Mouse (Mus musculus) hindbrain, postnatal 0 days (tissue): Measurements from ENCODE around the gene Wdcp. TPM values are rescaled to one million over a fixed set of nuclear protein-coding genes. Genes with fewer than 3 reads are reported as not detected.

ENCODE experiments used
- ATAC-seq: fragments of 200-750 bp; cut with Nextera tagmentation; 2 replicates; pipeline ENCODE4 v1.8.0; 2017; ENCODE audit warnings: mild to moderate bottlenecking, moderate TSS enrichment, moderate library complexity
- DNase-seq: peaks from one replicate; pipeline ENCODE4 v3.0.0-alpha.2; 2015; ENCODE audit warnings: low spot score
- H3K27ac ChIP-seq: fragments of 300-500 bp; sonication (generic); 2 replicates; pipeline ENCODE4 v1.5.1; 2014; ENCODE audit warnings: mild to moderate bottlenecking
- H3K27me3 ChIP-seq: fragments of 300-500 bp; sonication (generic); 2 replicates; pipeline ENCODE4 v1.6.1; 2014; ENCODE audit warnings: low read length, mixed read lengths; ENCODE audit not compliant: insufficient read depth
- H3K36me3 ChIP-seq: fragments of 300-500 bp; sonication (generic); 2 replicates; pipeline ENCODE4 v1.6.1; 2014; ENCODE audit warnings: low read length, mixed read lengths; ENCODE audit not compliant: insufficient read depth
- H3K4me1 ChIP-seq: fragments of 300-500 bp; sonication (generic); 2 replicates; pipeline ENCODE4 v1.6.1; 2014; ENCODE audit warnings: antibody characterized with exemption, low read length, mixed read lengths; ENCODE audit not compliant: insufficient read depth
- H3K4me2 ChIP-seq: fragments of 300-500 bp; sonication (generic); 2 replicates; pipeline ENCODE4 v1.6.1; 2014; ENCODE audit warnings: low read depth, mild to moderate bottlenecking, low read length, moderate library complexity, mixed read lengths
- H3K4me3 ChIP-seq: fragments of 300-500 bp; sonication (generic); 2 replicates; pipeline ENCODE4 v1.5.1; 2014; ENCODE audit warnings: low read length
- H3K9ac ChIP-seq: fragments of 300-500 bp; sonication (generic); replicated peaks from 2 replicates; pipeline ENCODE4 v1.6.1; 2014; ENCODE audit warnings: mild to moderate bottlenecking, low read length, moderate library complexity, mixed read lengths
- H3K9me3 ChIP-seq: fragments of 300-500 bp; sonication (generic); 2 replicates; pipeline ENCODE4 v1.6.1; 2016; ENCODE audit warnings: low read length, mixed read lengths
- CTCF ChIP-seq: IDR thresholded peaks from 2 replicates; pipeline ENCODE4 v1.5.1; 2016; ENCODE audit warnings: antibody characterized with exemption, control low read depth, low read depth
- WGBS: fragments of 180-500 bp; shearing (Covaris S2); extraction: QIAGEN DNeasy Blood & Tissue Kit; methylation state at CpG from one replicate; pipeline ENCODE4 v1.1.7; 2014; 5-methylcytosine and 5-hydroxymethylcytosine counted together
- polyA plus RNA-seq: library from polyadenylated mRNA; unstranded; fragments of >200 nt; fragmentation: Nextera tagmentation; extraction: Ambion mirVana; gene quantifications from 2 replicates; pipeline ENCODE4 v1.2.1, GENCODE M21; 2015
- total RNA-seq: library from RNA; depleted of rRNA; stranded (reverse); fragments of >200 nt; gene quantifications from 2 replicates; pipeline ENCODE4 v1.2.3, GENCODE M21; 2014

Wdcp gene
- total and polyA plus RNA-seq, 2 experiments from 2014 or later, result 9.9 to 14.5 TPM

- H3K9me3 ChIP-seq, result 0 out of 2 replicates have a peak, but pooled peaks cover 3% of the 10 kb centered on the region
- H3K4me3 ChIP-seq, result no peak overlapping the region
- H3K4me2 ChIP-seq, result no peak overlapping the region
- H3K36me3 ChIP-seq, result no peaks in the 10 kb centered on the region
- H3K9ac ChIP-seq, result no peak overlapping the region
- H3K4me1 ChIP-seq, result no peaks in the 10 kb centered on the region
- ATAC-seq (no peak), DNase-seq (no peak)
- 92% methylated on average over 4 of the region's 4 CpGs for WGBS
- peak; percentile 39 for TF ChIP-seq CTCF
- no peaks in the 10 kb centered on the region for H3K27me3 ChIP-seq
- H3K27ac ChIP-seq, result no peak overlapping the region
Measured at GRCm38 (mm10) chr12:4862672-4863071, 19.6 kb downstream of the Wdcp start.

- Histone ChIP-seq H3K9ac (no peak overlapping the region), H3K4me2 (no peak overlapping the region), H3K27me3 (no peaks in the 10 kb centered on the region), H3K27ac (no peak overlapping the region), H3K9me3 (0 out of 2 replicates have a peak, but pooled peaks cover 3% of the 10 kb centered on the region), H3K4me1 (no peaks in the 10 kb centered on the region), H3K36me3 (no peaks in the 10 kb centered on the region), H3K4me3 (no peak overlapping the region)
- no peak for TF ChIP-seq CTCF
- 67% methylated on average over 4 of the region's 4 CpGs for WGBS
- ATAC-seq, result no peak
- DNase-seq, result peak; percentile 37
Measured at GRCm38 (mm10) chr12:4863654-4864337, 20.7 kb downstream of the Wdcp start.

- Histone ChIP-seq H3K4me1 (no peaks in the 10 kb centered on the region), H3K4me3 (no peak overlapping the region), H3K27me3 (no peaks in the 10 kb centered on the region), H3K27ac (no peak overlapping the region), H3K9ac (no peak overlapping the region), H3K36me3 (no peaks in the 10 kb centered on the region), H3K4me2 (no peak overlapping the region), H3K9me3 (0 out of 2 replicates have a peak, but pooled peaks cover 3% of the 10 kb centered on the region)
- WGBS, result 73% methylated on average over 4 of the region's 4 CpGs
- TF ChIP-seq CTCF, result no peak
- ATAC-seq, result no peak
- no peak for DNase-seq
Measured at GRCm38 (mm10) chr12:4864338-4864690, 21.2 kb downstream of the Wdcp start.

DNA sequence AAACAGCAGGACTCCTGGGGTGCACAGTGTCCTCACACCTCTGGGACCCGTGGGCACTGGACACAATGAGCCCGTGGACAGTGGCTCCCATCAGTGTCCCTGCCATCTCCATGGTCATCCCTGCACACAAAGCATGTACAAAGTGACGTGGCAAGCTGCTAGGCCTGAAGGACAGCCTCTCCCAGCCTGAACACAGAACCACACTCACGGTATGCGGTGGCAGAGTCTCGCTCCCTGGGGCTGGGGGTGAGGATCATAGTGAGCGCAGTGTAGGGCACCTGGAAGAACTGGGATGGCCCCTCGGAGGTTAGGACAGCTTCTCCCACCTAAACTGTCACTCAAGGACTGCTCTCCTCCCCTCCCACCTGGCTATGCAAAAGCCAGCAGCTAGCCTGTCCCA lies 25.8 kb downstream of the Wdcp start:
- WGBS, result 82% methylated on average over 8 of the region's 8 CpGs
- no peak for DNase-seq

DNA sequence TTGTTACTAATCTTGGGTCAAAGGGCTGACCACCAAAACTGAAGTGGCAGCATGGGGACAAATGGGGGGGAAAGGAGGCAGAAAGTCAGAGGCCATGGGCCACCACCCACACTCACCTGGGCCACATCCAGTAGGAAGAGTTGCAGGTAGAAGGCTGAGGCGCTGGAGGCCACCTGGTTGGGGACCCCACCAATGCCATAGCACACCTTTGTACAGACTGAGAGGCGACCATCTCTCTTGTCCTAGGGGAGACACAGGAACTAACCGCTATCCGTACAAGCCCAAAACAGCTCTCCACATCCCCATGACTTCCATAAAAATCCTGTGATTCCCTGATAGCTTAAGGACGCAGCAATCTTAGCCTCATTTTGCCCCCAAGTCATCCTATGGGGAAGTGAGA lies 28.2 kb downstream of the Wdcp start:
- ATAC-seq, result no peak
- Histone ChIP-seq H3K9me3 (no peaks in the 10 kb centered on the region), H3K4me3 (no peak overlapping the region), H3K27me3 (no peaks in the 10 kb centered on the region), H3K4me1 (peaks cover 11% of the 10 kb centered on the region), H3K27ac (no peak overlapping the region), H3K36me3 (no peaks in the 10 kb centered on the region), H3K9ac (no peak overlapping the region), H3K4me2 (no peak overlapping the region)
- no peak for DNase-seq
- TF ChIP-seq CTCF, result no peak
- 92% methylated on average over 5 of the region's 5 CpGs for WGBS

More for the DNA sequence above, 25.8 kb downstream of the Wdcp start:
- no peaks in the 10 kb centered on the region for H3K27me3 ChIP-seq
- no peak overlapping the region for H3K4me3 ChIP-seq
- no peaks in the 10 kb centered on the region for H3K36me3 ChIP-seq
- no peak for ATAC-seq
- TF ChIP-seq CTCF, result no peak
- no peak overlapping the region for H3K4me2 ChIP-seq
- H3K9ac ChIP-seq, result no peak overlapping the region
- H3K27ac ChIP-seq, result no peak overlapping the region
- H3K4me1 ChIP-seq, result peaks cover 5% of the 10 kb centered on the region
- H3K9me3 ChIP-seq, result no peaks in the 10 kb centered on the region

GRCm38 (mm10) chr12:4872273-4872672 lies 29.2 kb downstream of the Wdcp start:
- WGBS, result 60% methylated on average over 4 of the region's 4 CpGs
- no peaks in the 10 kb centered on the region for H3K36me3 ChIP-seq
- no peak overlapping the region for H3K4me3 ChIP-seq
- H3K4me2 ChIP-seq, result no peak overlapping the region
- peak; percentile 31 for TF ChIP-seq CTCF
- no peak overlapping the region for H3K9ac ChIP-seq
- ATAC-seq (no peak), DNase-seq (no peak)
- H3K4me1 ChIP-seq, result peaks cover 11% of the 10 kb centered on the region
- no peak overlapping the region for H3K27ac ChIP-seq
- no peaks in the 10 kb centered on the region for H3K9me3 ChIP-seq
- no peaks in the 10 kb centered on the region for H3K27me3 ChIP-seq

DNA sequence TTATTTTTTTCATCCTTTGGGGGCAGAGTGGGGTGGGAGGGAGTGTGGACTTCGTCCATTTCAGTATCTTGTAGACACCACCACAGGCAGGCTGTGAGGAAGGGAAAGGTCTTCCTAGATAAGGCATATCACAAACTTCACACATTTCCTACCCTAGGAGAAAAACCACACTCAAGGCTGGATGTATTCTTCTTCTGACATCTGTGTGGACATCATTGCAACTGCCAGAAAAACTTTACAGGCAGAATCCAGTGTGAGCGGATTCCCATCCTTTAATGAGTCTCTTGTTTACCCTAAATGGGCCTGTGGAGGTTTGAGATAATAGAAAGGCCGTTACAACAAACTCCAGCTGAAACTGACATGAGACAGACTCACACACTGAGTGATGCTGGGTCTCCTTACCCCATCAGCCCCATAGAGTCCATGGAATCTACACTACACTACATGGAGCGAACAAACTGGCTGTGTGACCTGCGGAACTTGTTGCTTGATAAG lies 29.9 kb downstream of the Wdcp start:
- Histone ChIP-seq H3K36me3 (no peaks in the 10 kb centered on the region), H3K4me3 (no peak overlapping the region), H3K27ac (no peak overlapping the region), H3K27me3 (no peaks in the 10 kb centered on the region), H3K4me1 (peaks cover 11% of the 10 kb centered on the region), H3K4me2 (no peak overlapping the region), H3K9ac (no peak overlapping the region), H3K9me3 (no peaks in the 10 kb centered on the region)
- TF ChIP-seq CTCF, result no peak
- DNase-seq (no peak), ATAC-seq (no peak)
- 83% methylated on average over 5 of the region's 5 CpGs for WGBS
